Mouse (Mus musculus) neural tube, embryonic 14.5 days (tissue): ENCODE results near the gene Fam166b. TPM values are rescaled to one million over a fixed set of nuclear protein-coding genes. Genes with fewer than 3 reads are reported as not detected.
A peak's percentile ranks its signal among the peaks of the same experiment; 100 is the strongest.

Source experiments
- ATAC-seq: fragments of 200-750 bp; cut with Nextera tagmentation; 2 replicates; pipeline ENCODE4 v1.8.0; 2017; ENCODE audit warnings: low read depth, mild to moderate bottlenecking, moderate TSS enrichment, moderate library complexity
- H3K27ac ChIP-seq: fragments of 300-500 bp; sonication (generic); 2 replicates; pipeline ENCODE4 v1.5.1; 2014; ENCODE audit warnings: low read depth, mild to moderate bottlenecking, control low read depth, low read length, moderate library complexity, mixed read lengths
- H3K27me3 ChIP-seq: fragments of 300-500 bp; sonication (generic); 2 replicates; pipeline ENCODE4 v1.6.1; 2014; ENCODE audit warnings: low read length; ENCODE audit not compliant: control insufficient read depth, insufficient read depth
- H3K36me3 ChIP-seq: fragments of 300-500 bp; sonication (generic); 2 replicates; pipeline ENCODE4 v1.6.1; 2014; ENCODE audit warnings: low read length, mixed read lengths; ENCODE audit not compliant: control insufficient read depth, insufficient read depth
- H3K4me1 ChIP-seq: fragments of 300-500 bp; sonication (generic); 2 replicates; pipeline ENCODE4 v1.6.1; 2014; ENCODE audit warnings: low read length; ENCODE audit not compliant: control insufficient read depth, insufficient read depth
- H3K4me2 ChIP-seq: fragments of 300-500 bp; sonication (generic); 2 replicates; pipeline ENCODE4 v1.6.1; 2014; ENCODE audit warnings: mild to moderate bottlenecking, low read depth, low read length, control low read depth
- H3K4me3 ChIP-seq: fragments of 300-500 bp; sonication (generic); 2 replicates; pipeline ENCODE4 v1.5.1; 2014; ENCODE audit warnings: low read depth, low read length, control low read depth, mixed read lengths
- H3K9ac ChIP-seq: fragments of 300-500 bp; sonication (generic); replicated peaks from 2 replicates; pipeline ENCODE4 v1.6.1; 2014; ENCODE audit warnings: low read depth, mild to moderate bottlenecking, control low read depth, low read length, mixed read lengths
- H3K9me3 ChIP-seq: fragments of 300-500 bp; sonication (generic); 2 replicates; pipeline ENCODE4 v1.6.1; 2016; ENCODE audit warnings: low read length; ENCODE audit not compliant: control insufficient read depth
- WGBS: fragments of 180-500 bp; shearing (Covaris S2); extraction: QIAGEN DNeasy Blood & Tissue Kit; methylation state at CpG from one replicate; pipeline ENCODE4 v1.1.7; 2014; 5-methylcytosine and 5-hydroxymethylcytosine counted together
- polyA plus RNA-seq: library from polyadenylated mRNA; unstranded; fragments of >200 nt; fragmentation: Nextera tagmentation; extraction: Ambion mirVana; gene quantifications from 2 replicates; pipeline ENCODE4 v1.2.1, GENCODE M21; 2014

Gene Fam166b
- polyA plus RNA-seq, 1 experiment from 2014 or later: 1.4 TPM

- H3K4me3 ChIP-seq: peak overlapping the region; percentile 71
- H3K9ac ChIP-seq: peak overlapping the region; percentile 75
- H3K36me3 ChIP-seq: no peaks in the 10 kb centered on the region
- ATAC-seq: peak; percentile 83
- peak overlapping the region; percentile 83 for H3K4me2 ChIP-seq
- H3K4me1 ChIP-seq: peaks cover 13% of the 10 kb centered on the region; the same call in 1 of the 2 replicates
- no peaks in the 10 kb centered on the region for H3K9me3 ChIP-seq
- no peaks in the 10 kb centered on the region for H3K27me3 ChIP-seq
- peak overlapping the region; percentile 79 for H3K27ac ChIP-seq
- 6% methylated on average over 24 of the region's 33 CpGs for WGBS
These were observed 46.5 kb downstream of the Fam166b start for GRCm38 (mm10) chr4:43382155-43383020.

- H3K4me1 ChIP-seq: peaks cover 13% of the 10 kb centered on the region; the same call in 1 of the 2 replicates
- peak; percentile 97 for ATAC-seq
- under 1% methylated on average over 50 of the region's 63 CpGs for WGBS
- H3K4me3 ChIP-seq: peak within 1 kb of the TSS; percentile 71
- H3K27ac ChIP-seq: peak within 1 kb of the TSS; percentile 79
- H3K9me3 ChIP-seq: no peaks in the 10 kb centered on the region
- no peaks in the 10 kb centered on the region for H3K27me3 ChIP-seq
- no peaks in the 10 kb centered on the region for H3K36me3 ChIP-seq
- peak within 1 kb of the TSS; percentile 75 for H3K9ac ChIP-seq
- H3K4me2 ChIP-seq: peak within 1 kb of the TSS; percentile 83
These were observed 47.4 kb downstream of the Fam166b start, which contains the start of gene Rusc2 for GRCm38 (mm10) chr4:43381408-43382154. Rusc2 (plus strand) TSS chr4:43381979.

DNA sequence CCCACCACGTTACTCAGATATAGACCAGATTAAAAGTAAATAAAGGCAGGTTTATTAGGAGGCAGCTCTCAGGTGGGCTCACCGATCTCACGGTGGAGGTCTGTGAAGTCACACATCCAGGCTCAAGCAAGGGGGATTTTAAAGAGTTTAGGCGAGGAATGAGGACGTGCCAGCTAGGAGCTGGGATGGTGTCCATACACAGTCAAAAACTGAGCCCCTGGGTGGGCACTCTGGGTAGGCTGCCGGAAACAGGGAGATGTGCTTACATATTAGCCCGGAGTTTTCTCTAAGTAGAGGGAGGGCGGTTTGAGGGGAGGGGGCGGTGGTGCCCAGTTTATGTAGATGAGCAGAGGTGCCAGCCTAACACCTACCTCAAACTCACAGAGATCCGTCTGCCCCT, 48.0 kb downstream of the Fam166b start:
- 49% methylated on average over 10 of the region's 10 CpGs for WGBS
- peak overlapping the region; percentile 75 for H3K9ac ChIP-seq
- no peaks in the 10 kb centered on the region for H3K36me3 ChIP-seq
- H3K4me3 ChIP-seq: peak overlapping the region; percentile 71
- H3K4me1 ChIP-seq: peaks cover 13% of the 10 kb centered on the region; the same call in 1 of the 2 replicates
- no peaks in the 10 kb centered on the region for H3K9me3 ChIP-seq
- ATAC-seq: 0 out of 2 replicates have a peak, but pooled peaks have one; percentile 0
- H3K27me3 ChIP-seq: no peaks in the 10 kb centered on the region
- peak overlapping the region; percentile 83 for H3K4me2 ChIP-seq
- H3K27ac ChIP-seq: no peak overlapping the region

DNA sequence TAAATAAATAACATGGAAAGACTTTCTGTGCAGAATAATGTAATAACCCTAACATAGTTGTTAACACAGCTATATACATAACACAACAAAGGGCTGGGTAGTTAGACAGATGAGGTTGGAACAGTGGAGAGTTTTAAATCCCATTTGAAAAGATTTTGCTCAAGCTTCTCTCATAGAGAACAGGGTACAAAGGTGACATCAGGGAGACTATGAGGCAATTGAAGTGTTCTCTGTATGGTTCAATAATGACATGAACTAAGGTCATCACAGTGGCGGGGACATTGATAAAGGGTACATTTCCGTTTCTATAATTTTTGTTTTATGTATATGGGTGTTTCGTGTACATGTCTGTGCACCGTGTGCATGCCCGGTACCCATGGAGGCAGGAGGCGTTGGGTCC, 49.3 kb downstream of the Fam166b start:
- Histone ChIP-seq H3K4me2 (no peak overlapping the region), H3K27me3 (no peaks in the 10 kb centered on the region), H3K36me3 (no peaks in the 10 kb centered on the region), H3K27ac (no peak overlapping the region), H3K4me1 (peaks cover 11% of the 10 kb centered on the region; the same call in 1 of the 2 replicates), H3K9me3 (no peaks in the 10 kb centered on the region), H3K4me3 (no peak overlapping the region), H3K9ac (no peak overlapping the region)
- no peak for ATAC-seq
- WGBS: 94% methylated on average over 6 of the region's 6 CpGs

Other genes with a start within 250 kb of the Fam166b start
- 0.68 and 0.86 TPM in 2 replicates for gene Atp8b5, start 162.0 kb downstream of the Fam166b start, polyA plus RNA-seq
- gene Rusc2, start 47.2 kb downstream of the Fam166b start, polyA plus RNA-seq: 43.4 and 75.4 TPM in 2 replicates
- 16.4 and 19.0 TPM in 2 replicates for gene Tesk1, start 12.8 kb upstream of the Fam166b start, polyA plus RNA-seq
- 6.6 and 7.4 TPM in 2 replicates for gene Cd72, start 25.5 kb upstream of the Fam166b start, polyA plus RNA-seq
- not detected in 2 replicates for gene Sit1, start 54.6 kb upstream of the Fam166b start, polyA plus RNA-seq
- 81.4 and 87.2 TPM in 2 replicates for gene Ccdc107, start 63.8 kb upstream of the Fam166b start, polyA plus RNA-seq
- 3.6 and 6.2 TPM in 2 replicates for gene Arhgef39, start 70.6 kb upstream of the Fam166b start, polyA plus RNA-seq
- gene Car9, start 77.8 kb upstream of the Fam166b start, polyA plus RNA-seq: not detected in 2 replicates
- gene Tpm2, start 94.6 kb upstream of the Fam166b start, polyA plus RNA-seq: 7.2 and 13.3 TPM in 2 replicates
- gene Creb3, start 133.2 kb upstream of the Fam166b start, polyA plus RNA-seq: 86.2 and 92.8 TPM in 2 replicates
- 48.8 and 57.8 TPM in 2 replicates for gene Tln1, start 133.6 kb upstream of the Fam166b start, polyA plus RNA-seq
- 24.1 and 28.2 TPM in 2 replicates for gene Rgp1, start 149.6 kb upstream of the Fam166b start, polyA plus RNA-seq
- gene Gba2, start 149.7 kb upstream of the Fam166b start, polyA plus RNA-seq: 44.4 and 48.5 TPM in 2 replicates
- 1.9 TPM in 1 of 2 replicates, not detected in the other for gene Msmp, start 155.4 kb upstream of the Fam166b start, polyA plus RNA-seq
- gene Npr2, start 202.8 kb upstream of the Fam166b start, polyA plus RNA-seq: 15.9 and 19.2 TPM in 2 replicates
- gene Spag8, start 224.5 kb upstream of the Fam166b start, polyA plus RNA-seq: 2.4 and 4.6 TPM in 2 replicates
- gene Hint2, start 227.3 kb upstream of the Fam166b start, polyA plus RNA-seq: 67.1 and 73.9 TPM in 2 replicates
- gene Tmem8b, start 239.8 kb upstream of the Fam166b start, polyA plus RNA-seq: 11.4 and 13.3 TPM in 2 replicates
- 1.6 and 1.7 TPM in 2 replicates for gene Fam221b, start 240.0 kb upstream of the Fam166b start, polyA plus RNA-seq